Mouse (Mus musculus): ENCODE measurements at regions not wholly inside any gene's neighbourhood (a gene's known extent, or its start where the extent isn't known, plus 50 kb on each side); places are given as distances from the start of the nearest gene placed in this dataset.

- TF ChIP-seq CTCF (IDR thresholded peaks at IDR 0.05) (no peak), EP300 (IDR thresholded peaks at IDR 0.05) (no peak)
These were observed 92.6 kb downstream of the Foxa2 start for GRCm38 (mm10) chr2:147954183-147954582.
